Mouse (Mus musculus): Measurements from ENCODE around the gene Rbm19.

GRCm38 (mm10) chr5:120136236-120136675, 20.0 kb downstream of the Rbm19 start:
- TF ChIP-seq CTCF (IDR thresholded peaks at IDR 0.05; ENCODE audit: borderline replicate concordance, insufficient read depth, low read depth, low read length): no peak
- no peak for TF ChIP-seq POLR2A (IDR thresholded peaks at IDR 0.05; ENCODE audit: borderline replicate concordance, insufficient read depth, low read length)
